ENCODE assay signal across 7 mouse cellular contexts in the genomic region with DNA sequence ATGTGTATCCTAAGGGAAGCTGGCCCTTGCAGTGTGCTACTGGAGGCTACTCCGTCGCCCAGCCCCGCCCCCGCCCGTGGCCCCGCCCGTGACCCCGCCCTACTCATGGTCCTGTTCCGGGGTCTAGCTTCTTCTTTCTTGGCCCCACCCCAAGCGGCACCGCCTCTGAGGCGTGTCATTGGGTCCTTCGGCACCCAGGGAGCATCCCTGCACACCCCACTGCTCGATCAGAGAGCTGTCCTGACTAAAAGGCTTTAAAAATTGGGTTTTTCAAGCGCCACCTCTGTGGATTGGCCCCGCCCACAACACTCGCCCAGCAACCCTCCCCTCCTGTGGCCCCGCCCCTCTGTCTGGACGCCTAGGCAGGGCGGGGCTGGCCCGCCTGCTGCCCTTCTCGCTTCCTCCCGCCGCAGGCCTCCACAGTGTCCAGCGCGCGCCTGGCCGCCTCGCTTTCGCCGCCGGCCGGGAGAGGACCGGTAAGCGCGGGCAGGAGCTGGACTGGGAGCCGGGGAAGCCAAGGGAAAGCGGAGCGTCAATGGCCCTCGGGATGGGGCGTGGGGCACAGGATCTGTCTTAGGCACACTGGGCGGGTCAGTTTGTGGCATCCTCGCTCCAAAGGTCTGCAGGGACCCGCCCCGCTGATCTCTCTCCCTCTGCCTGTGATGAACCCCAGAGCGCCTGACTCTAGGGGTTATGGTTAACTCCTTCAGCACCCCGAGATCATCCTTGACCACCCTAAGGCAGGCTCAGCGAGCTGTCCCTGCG. TPM values are rescaled to one million over a fixed set of nuclear protein-coding genes. Genes with fewer than 3 reads are reported as not detected.
DNase-seq lines count a peak whose midpoint lies in the region; ATAC-seq lines count a peak whose summit lies in the region.

A gene (plus strand): TSS at position 193 of the 765 bp plus-strand sequence.

- H3K9ac ChIP-seq in intestine, embryonic 15.5 days, result peak within 1 kb of the TSS; percentile 65

- peak; percentile 97 for ATAC-seq in intestine, embryonic 15.5 days

- no peaks in the 10 kb centered on the region for H3K36me3 ChIP-seq in intestine, embryonic 15.5 days
- H3K36me3 ChIP-seq in midbrain, embryonic 10.5 days, result no peaks in the 10 kb centered on the region

- peak; percentile 96 to 99 for DNase-seq in adrenal gland, adult (ENCODE audit: inconsistent age in 2 of 2, low spot score in 1 of 2)
- DNase-seq in embryo, embryonic 10.5 days (ENCODE audit: low spot score), result peak; percentile 94
- peak; percentile 93 for DNase-seq in gastrocnemius, postnatal 25 days
- peak; percentile 80 to 87 for DNase-seq in left cerebral cortex, postnatal 25 days (ENCODE audit: low spot score in 2 of 2)
- DNase-seq in midbrain, embryonic 10.5 days (ENCODE audit: low spot score), result peak; percentile 90
- peak; percentile 77 for DNase-seq in right cerebral cortex, postnatal 4 days

- intact Hi-C loops in left cerebral cortex, postnatal 25 days (cut with DNase I), result loop anchor here (5.0 to 10.0 kb wide), 2 partner anchors 123 to 510 kb away; a partner anchor contains a TSS

- H3K4me1 ChIP-seq in intestine, embryonic 15.5 days (replicated peaks), result peaks cover 5% of the 10 kb centered on the region; the same call in 1 of the 2 replicates
- H3K4me1 ChIP-seq in midbrain, embryonic 10.5 days, result peaks cover 23% of the 10 kb centered on the region

- peak within 1 kb of the TSS; percentile 48 for H3K27ac ChIP-seq in intestine, embryonic 15.5 days
- H3K27ac ChIP-seq in midbrain, embryonic 10.5 days (replicated peaks), result peak within 1 kb of the TSS; percentile 85

- peak within 1 kb of the TSS; percentile 86 for H3K4me2 ChIP-seq in intestine, embryonic 15.5 days (replicated peaks)

- peak within 1 kb of the TSS; percentile 61 for H3K4me3 ChIP-seq in intestine, embryonic 15.5 days (replicated peaks)
- H3K4me3 ChIP-seq in midbrain, embryonic 10.5 days, result peak within 1 kb of the TSS; percentile 69

- 0 out of 2 replicates have a peak, but pooled peaks cover 2% of the 10 kb centered on the region for H3K27me3 ChIP-seq in intestine, embryonic 15.5 days (replicated peaks)
- H3K27me3 ChIP-seq in midbrain, embryonic 10.5 days (ENCODE audit: low read depth, poor library complexity, severe bottlenecking), result peaks cover 22% of the 10 kb centered on the region

- under 1% methylated on average over 49 of the region's 49 CpGs for WGBS in intestine, embryonic 15.5 days
- 1% methylated on average over 49 of the region's 49 CpGs for WGBS in midbrain, embryonic 10.5 days

- H3K9me3 ChIP-seq in intestine, embryonic 15.5 days, result no peaks in the 10 kb centered on the region
- H3K9me3 ChIP-seq in midbrain, embryonic 10.5 days (replicated peaks), result no peaks in the 10 kb centered on the region

RNA-seq across cellular contexts. Expression of the gene that starts here (rescaled TPM):
- total RNA-seq in gastrocnemius, postnatal 25 days (2021), result 10 to 100 TPM; 58.4 to 76.2 TPM
- 5.1 and 5.7 TPM in 2 replicates for polyA plus RNA-seq in intestine, embryonic 15.5 days (2015; fragmentation: Nextera tagmentation; extraction: Ambion mirVana)
- 1 to 10 TPM; 4.3 to 5.1 TPM for total RNA-seq in left cerebral cortex, postnatal 25 days (2021)
- 2.2 and 3.5 TPM in 2 replicates for polyA plus RNA-seq in midbrain, embryonic 10.5 days (2016; fragmentation: Nextera tagmentation; extraction: Ambion mirVana)

Comparison
In these comparisons a context has a peak if more than half of its experiments do, and no peak if none do; other contexts are left out.
1. Peak in every context shown above with its lines: DNase-seq, ATAC-seq, H3K4me3 ChIP-seq and H3K27ac ChIP-seq.
2. RNA of the gene that starts here (total RNA-seq): 58.4 to 76.2 TPM in gastrocnemius, postnatal 25 days; 4.3 to 5.1 TPM in left cerebral cortex, postnatal 25 days; every median in the first group is over 4 times any median in the second.